Mouse (Mus musculus) mouse embryonic stem cell (cell line): ENCODE results near the gene Nkap.
"Not testable (repeated sequence)": the region's sequence is repeated elsewhere in the genome, so short reads cannot be mapped to it uniquely, and the experiment has no call there.

Source experiments
- in situ Hi-C, 2 experiments: fragments of 300-500 bp; cut with MboI; formaldehyde crosslinking; loops; 1 replicate in 1 of 2; 3 replicates in 1 of 2; pipeline ENCODE4 v1.14.3; 2019 to 2020; ENCODE audit warnings: low sequenced_read_pairs in 2 of 2, low pct_unique_long_range_greater_than_20kb in 1 of 2, mixed read lengths in 1 of 2; ENCODE audit not compliant: unreplicated experiment in 1 of 2

The Nkap gene

GRCm38 (mm10) chrX:37126671-37127358 is at the start of gene Nkap:
Gene Nkap, plus strand, starts transcription at chrX:37126795.
- in situ Hi-C loops: no loop called here

DNA sequence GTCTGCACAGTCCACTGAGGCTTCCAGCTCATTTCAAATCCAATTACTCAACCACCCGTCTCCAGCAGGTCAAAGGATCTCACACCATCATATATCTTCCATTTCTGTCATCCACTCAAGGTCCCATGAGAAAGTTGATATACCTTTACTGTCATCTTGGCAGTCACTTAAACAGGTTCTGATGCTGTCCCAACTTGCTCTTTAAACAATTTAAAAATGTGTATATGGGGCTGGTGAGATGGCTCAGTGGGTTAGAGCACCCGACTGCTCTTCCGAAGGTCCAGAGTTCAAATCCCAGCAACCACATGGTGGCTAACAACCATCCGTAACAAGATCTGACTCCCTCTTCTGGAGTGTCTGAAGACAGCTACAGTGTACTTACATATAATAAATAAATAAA is 46.2 kb upstream of the Nkap start:
- in situ Hi-C loops: not testable (repeated sequence)

DNA sequence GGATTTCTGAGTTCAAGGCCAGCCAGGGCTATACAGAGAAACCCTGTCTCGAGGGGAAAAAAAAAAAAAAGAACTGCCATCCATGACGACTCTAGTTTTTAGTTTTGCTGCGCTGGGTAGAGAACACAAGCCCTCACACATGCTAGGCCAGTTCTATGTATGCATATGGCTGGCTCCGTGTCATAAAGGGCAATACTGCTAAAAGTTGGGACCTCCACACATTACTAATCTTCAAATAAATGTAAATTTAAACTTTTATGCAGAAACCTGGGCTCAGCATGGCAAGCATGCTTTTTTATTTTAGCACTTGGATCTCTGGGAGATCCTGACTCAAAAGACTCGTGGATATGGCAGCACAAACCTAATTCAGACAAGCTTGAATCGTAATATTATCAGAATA is 45.4 kb upstream of the Nkap start:
- in situ Hi-C loops: no loop called here

DNA sequence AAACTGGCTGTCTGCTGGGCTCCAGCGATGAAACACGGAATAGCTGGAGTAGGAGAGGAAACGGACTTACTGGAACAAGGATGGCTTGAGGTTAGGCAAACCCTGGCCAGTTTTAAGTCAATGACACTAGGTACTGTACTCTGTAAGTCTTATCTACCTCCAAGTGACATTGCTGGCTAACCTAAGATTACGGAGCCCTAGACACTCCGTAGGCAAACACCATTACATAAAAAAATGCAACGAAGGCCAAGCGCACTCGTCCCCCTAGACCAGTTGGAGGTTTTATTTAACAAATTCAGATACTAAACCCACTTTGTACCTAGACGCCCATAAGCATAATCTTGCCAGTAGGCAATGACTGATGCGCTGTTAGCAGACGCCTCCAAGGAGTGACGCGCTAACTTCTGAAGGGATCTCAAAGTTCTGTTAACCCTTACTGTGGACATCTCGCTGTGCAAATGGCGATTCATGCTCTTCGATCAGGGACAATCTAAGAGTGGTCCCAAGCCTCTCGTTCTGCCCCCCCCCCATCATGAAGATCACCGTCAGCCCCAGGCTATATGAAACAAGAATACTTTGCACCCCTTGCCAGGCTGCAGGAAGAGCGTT is 42.2 kb upstream of the Nkap start:
- in situ Hi-C loops: no loop called here

DNA sequence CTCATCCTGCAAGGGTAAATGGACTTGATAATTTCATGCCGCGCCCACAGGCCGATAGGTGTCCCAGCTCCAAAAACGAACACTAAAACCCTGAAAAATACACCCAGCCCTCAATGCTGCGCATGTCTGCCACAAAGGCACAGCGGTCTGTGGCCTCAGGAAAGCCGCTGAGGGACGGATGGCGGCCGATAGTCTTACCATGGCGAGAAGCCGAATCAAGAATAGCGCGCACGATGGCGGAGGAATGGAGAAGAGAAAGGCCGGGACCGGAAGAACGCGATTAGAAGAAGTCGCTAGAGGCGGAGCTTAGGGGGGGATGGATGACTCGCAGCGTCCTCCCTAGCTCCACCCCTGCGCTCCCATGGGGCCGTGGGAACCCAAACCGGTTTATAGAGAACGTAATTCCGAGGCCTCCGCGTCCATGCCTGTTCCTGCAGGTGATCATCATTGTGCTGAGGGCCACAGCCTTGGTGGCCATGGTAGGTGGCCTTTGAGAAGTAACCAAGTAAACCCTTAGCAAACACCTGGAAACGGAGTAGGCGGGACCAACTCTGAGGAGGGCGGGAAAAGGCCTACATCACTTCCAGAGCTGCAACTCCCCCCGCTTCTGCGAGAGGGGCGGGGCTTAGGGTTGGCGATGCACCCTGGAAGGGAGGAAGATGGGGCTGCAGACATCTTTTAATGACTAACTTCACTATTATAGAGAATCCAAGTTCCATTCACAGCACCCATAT is 41.5 kb upstream of the Nkap start, which contains the start of gene Rpl39:
TSS of gene Rpl39 (minus strand) at position 476 of the 734 bp plus-strand sequence.
- in situ Hi-C loops: no loop called here

DNA sequence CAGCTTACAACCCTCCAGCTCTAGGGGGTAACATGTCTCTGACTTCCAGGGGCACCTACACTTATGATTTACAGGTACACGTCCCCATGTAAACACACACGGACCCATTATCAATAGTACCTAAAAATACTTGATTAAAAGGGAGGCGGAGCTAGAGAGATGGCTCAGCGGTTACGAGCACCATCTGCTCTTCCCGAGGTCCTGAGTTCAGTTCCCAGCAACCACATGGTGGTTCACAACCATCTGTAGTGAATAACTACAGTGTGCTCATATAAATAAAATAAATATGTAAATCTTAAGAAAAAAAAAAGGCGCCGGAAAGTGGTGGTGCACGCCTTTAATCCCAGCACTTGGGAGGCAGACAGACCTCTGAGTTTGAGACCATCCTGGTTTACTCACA is 40.9 kb upstream of the Nkap start:
- in situ Hi-C loops: no loop called here

DNA sequence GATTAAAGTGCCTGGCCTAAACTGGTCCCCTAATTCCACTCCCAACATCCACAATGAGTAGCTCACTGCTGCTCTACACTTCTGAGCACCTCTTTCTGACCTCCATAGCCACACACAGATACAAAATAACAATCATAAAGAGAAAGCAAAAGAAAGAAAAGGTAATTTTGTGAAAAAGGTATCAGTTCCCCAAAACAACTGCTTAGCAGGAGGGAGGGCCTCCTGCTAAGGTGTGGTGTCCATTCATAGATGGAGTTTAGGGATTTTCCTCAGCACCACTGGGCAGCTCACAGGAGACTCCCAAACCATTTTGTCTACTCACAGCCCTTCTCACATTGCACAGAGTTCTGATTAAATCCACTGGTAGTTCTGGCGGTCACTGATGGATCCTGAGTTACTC is 37.8 kb upstream of the Nkap start:
- in situ Hi-C loops: no loop called here

- in situ Hi-C loops: no loop called here
Observed at GRCm38 (mm10) chrX:37091457-37091856, 35.1 kb upstream of the Nkap start.

GRCm38 (mm10) chrX:37095106-37095768 is 31.4 kb upstream of the Nkap start:
- in situ Hi-C loops: no loop called here

GRCm38 (mm10) chrX:37098681-37099080 is 27.9 kb upstream of the Nkap start:
- in situ Hi-C loops: no loop called here

DNA sequence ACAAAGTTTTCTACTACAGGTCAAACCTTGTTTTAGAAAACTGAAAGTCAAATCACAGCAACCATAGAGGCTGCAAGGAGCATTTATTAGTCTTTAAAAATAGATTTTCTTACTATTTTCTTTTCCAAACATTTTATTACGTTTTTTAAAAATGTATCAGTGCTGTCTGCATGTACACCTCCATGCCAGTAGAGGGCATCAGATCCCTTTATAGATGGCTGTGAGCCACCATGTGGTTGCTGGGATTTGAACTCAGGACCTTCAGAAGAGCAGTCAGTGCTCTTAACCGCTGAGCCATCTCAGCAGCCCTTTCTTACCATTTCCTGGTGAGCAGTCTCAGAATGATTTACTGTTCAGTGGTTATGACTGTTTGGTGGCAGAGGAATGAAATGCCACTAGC is 22.8 kb upstream of the Nkap start:
- in situ Hi-C loops: no loop called here

DNA sequence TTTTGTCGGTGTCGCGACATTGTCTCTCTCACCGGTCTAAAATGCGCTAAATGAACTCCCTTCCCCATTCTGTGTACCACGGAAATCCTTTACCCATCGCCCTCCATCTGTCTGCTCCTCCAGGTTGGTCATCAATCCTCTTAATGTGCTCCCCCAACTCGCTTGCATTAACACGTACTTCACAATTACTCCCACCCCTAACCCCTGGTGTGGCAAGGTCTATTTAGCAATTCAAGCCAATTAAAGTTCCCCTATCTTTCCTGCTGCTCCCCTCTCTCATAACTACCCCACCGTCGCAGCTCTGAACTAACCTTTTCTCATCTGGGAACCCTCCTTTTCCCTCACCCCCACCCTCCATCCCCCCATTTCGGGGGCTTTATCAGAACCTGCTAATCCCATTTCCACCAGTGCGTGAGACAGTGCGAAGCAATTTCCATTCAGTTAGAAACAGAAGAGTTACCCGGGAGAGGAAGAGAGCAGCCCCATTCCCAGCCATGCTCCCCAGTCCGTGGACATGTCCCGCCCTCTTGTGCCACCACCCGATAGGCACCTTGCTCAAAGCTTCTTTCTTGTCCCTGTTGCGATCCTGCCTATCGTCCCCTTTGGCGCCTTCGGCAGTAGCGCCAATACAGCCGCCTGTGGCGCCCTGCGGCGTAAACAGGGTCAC is 16.9 kb upstream of the Nkap start:
- in situ Hi-C loops: no loop called here

GRCm38 (mm10) chrX:37110193-37110880 is 16.3 kb upstream of the Nkap start, which contains the start of gene Upf3b:
Gene Upf3b, minus strand, starts transcription at chrX:37110322.
- in situ Hi-C loops: no loop called here

DNA sequence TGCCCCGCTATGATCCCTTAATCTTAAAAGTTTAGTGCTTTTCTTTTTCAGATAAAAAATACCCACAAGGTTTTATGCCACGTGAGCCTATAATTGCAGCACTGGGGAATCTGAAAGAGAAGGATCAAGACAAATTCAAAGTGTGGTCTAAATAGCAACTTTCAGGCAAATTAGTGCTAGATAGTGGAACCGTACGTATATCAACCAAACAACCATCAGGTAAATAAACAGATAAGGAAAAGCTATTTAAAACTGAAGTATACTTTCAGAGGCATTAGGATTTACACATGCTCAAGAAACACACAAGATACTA is 15.8 kb upstream of the Nkap start:
- in situ Hi-C loops: no loop called here

- in situ Hi-C loops: no loop called here
Observed at GRCm38 (mm10) chrX:37117085-37117484, 9.5 kb upstream of the Nkap start.

- in situ Hi-C loops: no loop called here
Observed at GRCm38 (mm10) chrX:37119585-37119984, 7.0 kb upstream of the Nkap start.

DNA sequence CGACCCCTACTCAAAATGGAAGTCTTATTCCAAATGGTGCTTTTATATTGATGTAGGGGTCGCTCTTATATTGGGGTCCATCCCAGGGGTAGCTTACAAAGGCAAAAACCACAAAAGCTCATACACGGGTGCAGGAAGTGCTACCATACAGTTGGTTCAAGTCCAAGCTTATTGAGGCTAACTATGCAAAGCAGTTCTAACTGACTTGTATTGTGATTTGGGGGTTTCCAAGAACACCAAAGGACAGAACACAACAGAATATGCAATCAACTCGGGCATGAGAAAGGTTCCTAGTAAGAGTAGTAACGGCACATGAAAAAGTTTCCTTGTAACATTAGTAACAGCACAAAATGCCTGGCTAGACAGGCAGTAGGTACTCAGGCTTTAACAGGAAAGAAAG is 6.4 kb upstream of the Nkap start:
- in situ Hi-C loops: no loop called here

- in situ Hi-C loops: no loop called here
Observed at GRCm38 (mm10) chrX:37125511-37125910, 1.1 kb upstream of the Nkap start.
